Mouse (Mus musculus) brain, embryonic 18.5 days (tissue): ENCODE results near the gene Six6.
A peak's percentile ranks its signal among the peaks of the same experiment; 100 is the strongest.

ENCODE experiments used
- DNase-seq: peaks from one replicate; pipeline ENCODE4 v3.0.0-alpha.2; 2012; ENCODE audit warnings: low read depth, low spot score

The Six6 gene

GRCm38 (mm10) chr12:72957829-72958424 is 18.2 kb downstream of the Six6 start:
- no peak for DNase-seq

GRCm38 (mm10) chr12:72958446-72958845 is 18.8 kb downstream of the Six6 start:
- no peak for DNase-seq

- no peak for DNase-seq
Measured at GRCm38 (mm10) chr12:72962761-72963160, 23.1 kb downstream of the Six6 start.

- no peak for DNase-seq
Measured at GRCm38 (mm10) chr12:72967541-72967940, 27.8 kb downstream of the Six6 start.

GRCm38 (mm10) chr12:72970620-72971019 is 30.9 kb downstream of the Six6 start:
- DNase-seq, result no peak

GRCm38 (mm10) chr12:72973161-72973560 is 33.5 kb downstream of the Six6 start:
- DNase-seq, result no peak

GRCm38 (mm10) chr12:72976172-72976571 is 36.5 kb downstream of the Six6 start:
- DNase-seq, result no peak

- DNase-seq, result peak; percentile 40
Measured at GRCm38 (mm10) chr12:72976718-72977117, 37.0 kb downstream of the Six6 start.

- DNase-seq, result no peak
Measured at GRCm38 (mm10) chr12:72977851-72978250, 38.2 kb downstream of the Six6 start.

GRCm38 (mm10) chr12:72979236-72979635 is 39.5 kb downstream of the Six6 start:
- no peak for DNase-seq

GRCm38 (mm10) chr12:72982616-72983015 is 42.9 kb downstream of the Six6 start:
- no peak for DNase-seq

GRCm38 (mm10) chr12:72983071-72983857 is 43.6 kb downstream of the Six6 start:
- no peak for DNase-seq
